Mouse (Mus musculus) ovary, postnatal 10 days (tissue): ENCODE data around the gene Gm1043.
A peak's percentile ranks its signal among the peaks of the same experiment; 100 is the strongest.

Source experiments
- DNase-seq: peaks from one replicate; pipeline ENCODE4 v3.0.0; 2022; ENCODE audit warnings: low spot score

Gene Gm1043

GRCm38 (mm10) chr5:37066703-37067568 lies 18.2 kb upstream of the Gm1043 start:
- DNase-seq: no peak

- DNase-seq: no peak
These were observed 11.5 kb upstream of the Gm1043 start for GRCm38 (mm10) chr5:37073660-37074059.

- DNase-seq: no peak
These were observed 8.4 kb upstream of the Gm1043 start for GRCm38 (mm10) chr5:37076692-37077329.

- DNase-seq: no peak
These were observed 7.9 kb upstream of the Gm1043 start for GRCm38 (mm10) chr5:37077330-37077698.

- no peak for DNase-seq
These were observed 5.7 kb upstream of the Gm1043 start for GRCm38 (mm10) chr5:37079484-37079883.

GRCm38 (mm10) chr5:37080601-37081000 lies 4.6 kb upstream of the Gm1043 start:
- DNase-seq: no peak

- no peak for DNase-seq
These were observed 2.8 kb upstream of the Gm1043 start for GRCm38 (mm10) chr5:37082420-37082819.

- DNase-seq: no peak
These were observed 1.9 kb upstream of the Gm1043 start for GRCm38 (mm10) chr5:37083209-37083770.

GRCm38 (mm10) chr5:37083850-37084249 lies 1.3 kb upstream of the Gm1043 start:
- DNase-seq: no peak

GRCm38 (mm10) chr5:37085918-37086317 lies 748 bp downstream of the Gm1043 start:
- DNase-seq: no peak

GRCm38 (mm10) chr5:37087786-37088185 lies 2.6 kb downstream of the Gm1043 start:
- DNase-seq: no peak

- no peak for DNase-seq
These were observed 3.4 kb downstream of the Gm1043 start for GRCm38 (mm10) chr5:37088342-37089108.

- DNase-seq: peak; percentile 6
These were observed 6.0 kb downstream of the Gm1043 start for GRCm38 (mm10) chr5:37091171-37091628.

GRCm38 (mm10) chr5:37094941-37095340 lies 9.8 kb downstream of the Gm1043 start:
- DNase-seq: no peak

- no peak for DNase-seq
These were observed 12.4 kb downstream of the Gm1043 start for GRCm38 (mm10) chr5:37097591-37097990.

- no peak for DNase-seq
These were observed 15.6 kb downstream of the Gm1043 start for GRCm38 (mm10) chr5:37100813-37101212.

GRCm38 (mm10) chr5:37101631-37102030 lies 16.5 kb downstream of the Gm1043 start:
- no peak for DNase-seq

GRCm38 (mm10) chr5:37102056-37102455 lies 16.9 kb downstream of the Gm1043 start:
- no peak for DNase-seq

- DNase-seq: no peak
These were observed 20.6 kb downstream of the Gm1043 start for GRCm38 (mm10) chr5:37105531-37106456.

GRCm38 (mm10) chr5:37107111-37107510 lies 21.9 kb downstream of the Gm1043 start:
- DNase-seq: no peak

- no peak for DNase-seq
These were observed 22.4 kb downstream of the Gm1043 start for GRCm38 (mm10) chr5:37107611-37108010.
